Mouse (Mus musculus): ENCODE results near the gene Pbld2.

DNA sequence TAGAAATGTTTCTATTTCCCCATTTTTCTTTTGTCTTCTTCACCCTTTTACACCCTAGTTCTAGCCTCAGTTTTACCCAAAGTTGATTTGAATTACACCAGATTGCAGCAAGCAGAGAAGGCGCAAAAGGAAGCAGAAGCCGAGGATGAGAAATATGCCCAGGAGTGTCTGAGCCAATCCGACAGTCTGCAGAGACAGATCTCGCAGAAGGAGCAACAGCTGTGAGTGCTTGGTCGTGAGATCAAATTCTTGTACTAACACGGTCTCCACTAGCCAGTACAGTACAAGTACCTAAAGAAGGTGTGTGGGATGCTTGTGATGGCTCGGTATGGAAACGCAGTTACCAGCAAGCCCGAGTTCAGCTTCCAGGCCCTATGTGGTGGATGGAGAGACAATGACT lies 19.6 kb upstream of the Pbld2 start:
- no peak for TF ChIP-seq CTCF (IDR thresholded peaks at IDR 0.05; ENCODE audit: low read depth)
- no peak for TF ChIP-seq EP300 (IDR thresholded peaks at IDR 0.05; ENCODE audit: low read depth)
